Mouse (Mus musculus): ENCODE results near the gene Gm11096. TPM values are rescaled to one million over a fixed set of nuclear protein-coding genes. Genes with fewer than 3 reads are reported as not detected.
A peak's percentile ranks its signal among the peaks of the same experiment; 100 is the strongest.

The Gm11096 gene
- not detected for total RNA-seq (2021)
- long read RNA-seq, experiment 1: 0 reads
- long read RNA-seq, experiment 2: 0 reads

DNA sequence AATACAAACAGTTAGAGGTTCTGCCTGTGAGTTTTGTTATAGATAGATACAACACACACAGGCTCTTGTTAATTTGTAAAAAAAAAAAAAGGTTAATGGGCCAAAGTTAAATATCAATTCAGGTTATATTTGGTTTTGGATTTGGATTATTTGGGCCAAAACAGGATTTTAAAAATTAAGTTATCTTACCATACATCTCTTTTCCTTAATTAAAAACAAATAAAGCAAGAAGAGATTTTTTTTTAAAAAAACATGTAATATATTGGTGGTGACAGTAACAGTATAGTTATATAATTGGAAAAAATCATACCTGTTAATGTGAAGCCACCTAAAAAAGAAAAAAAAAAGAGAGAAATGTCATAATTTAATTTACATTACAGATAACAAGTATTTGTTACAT lies at the start of gene Gm11096:
TSS of gene Gm11096 (plus strand) at position 301 of the 400 bp plus-strand sequence.
- DNase-seq (ENCODE audit: low spot score in 2 of 2): no peak

DNA sequence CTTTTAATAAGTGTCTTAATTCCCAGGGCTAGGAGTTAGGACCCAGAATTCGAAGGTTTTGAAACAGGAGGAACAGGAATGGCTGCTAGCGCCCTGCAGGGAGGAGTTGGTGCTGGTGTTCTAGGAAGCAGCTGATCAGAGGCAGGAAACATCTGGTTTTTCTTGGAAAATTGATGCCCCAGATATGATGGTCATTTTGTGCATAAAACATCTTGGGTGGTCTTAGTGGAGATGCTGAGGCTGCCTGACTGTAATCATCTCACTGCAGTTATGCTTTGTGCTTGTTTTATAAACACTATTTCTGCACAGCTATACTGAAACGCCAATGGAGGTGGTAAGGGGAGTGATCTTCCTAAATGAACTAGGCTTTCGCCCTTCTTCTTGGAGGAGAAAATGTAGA lies 48.5 kb upstream of the Gm11096 start:
- no peak for DNase-seq (ENCODE audit: low spot score in 2 of 2)

DNA sequence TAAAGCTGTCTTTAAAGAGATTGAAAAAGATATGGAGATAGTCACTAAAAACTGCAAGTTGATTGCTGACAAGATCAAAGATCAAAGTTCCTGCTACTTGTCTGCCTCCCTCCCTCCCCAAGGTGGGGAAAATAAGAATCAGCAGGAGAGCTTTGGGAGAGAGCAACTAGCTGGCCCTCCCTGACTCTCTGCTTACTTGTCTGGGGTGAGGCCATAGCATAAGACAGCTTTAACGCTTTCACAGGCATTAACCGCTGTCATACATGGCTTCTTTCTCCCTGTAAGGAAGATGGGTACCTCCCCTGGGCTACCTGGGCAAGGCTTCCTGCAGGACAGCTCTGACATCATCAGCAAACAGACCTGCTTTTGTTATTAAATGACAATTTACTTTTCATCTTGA lies 47.4 kb upstream of the Gm11096 start:
- DNase-seq (ENCODE audit: low spot score in 2 of 2): no peak

DNA sequence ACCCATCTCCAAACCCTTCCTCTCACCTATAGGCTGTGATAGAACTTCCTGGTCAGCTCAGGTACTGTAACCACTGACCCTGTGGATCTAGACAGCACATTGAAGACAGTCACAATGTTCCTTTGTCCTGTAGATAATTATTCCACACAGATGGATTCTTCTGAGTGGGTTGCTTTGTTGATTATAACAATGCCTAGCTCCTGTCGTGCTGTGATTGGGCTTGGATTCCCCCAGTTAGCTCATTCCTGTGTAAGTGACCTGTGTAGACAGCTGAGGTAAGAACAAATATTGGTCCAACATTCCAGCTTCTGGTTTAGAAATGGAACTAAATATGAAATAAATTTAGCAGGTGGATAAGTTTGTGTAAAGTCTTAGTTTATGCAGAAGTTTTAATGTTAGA lies 44.1 kb upstream of the Gm11096 start:
- no peak for DNase-seq (ENCODE audit: low spot score in 2 of 2)

DNA sequence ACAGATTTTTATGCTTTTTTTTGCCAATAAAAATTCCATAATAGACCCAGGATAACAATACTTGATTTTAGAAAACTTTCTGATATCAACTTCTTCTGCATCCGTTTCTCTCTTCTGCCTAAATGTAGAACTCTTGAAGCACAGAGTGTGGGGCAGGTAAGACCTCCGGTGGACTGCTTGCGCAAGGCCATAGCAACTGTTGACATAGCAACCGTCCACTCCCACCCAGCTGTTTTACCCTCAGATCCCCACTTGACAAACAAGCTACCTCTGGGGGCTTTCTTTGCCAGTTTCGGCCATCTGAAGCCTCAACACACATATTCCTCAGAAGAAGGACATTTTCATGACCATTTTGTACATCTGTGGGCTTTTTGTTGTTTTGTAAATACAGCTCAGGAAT lies 41.2 kb upstream of the Gm11096 start:
- DNase-seq (ENCODE audit: low spot score in 2 of 2): no peak

DNA sequence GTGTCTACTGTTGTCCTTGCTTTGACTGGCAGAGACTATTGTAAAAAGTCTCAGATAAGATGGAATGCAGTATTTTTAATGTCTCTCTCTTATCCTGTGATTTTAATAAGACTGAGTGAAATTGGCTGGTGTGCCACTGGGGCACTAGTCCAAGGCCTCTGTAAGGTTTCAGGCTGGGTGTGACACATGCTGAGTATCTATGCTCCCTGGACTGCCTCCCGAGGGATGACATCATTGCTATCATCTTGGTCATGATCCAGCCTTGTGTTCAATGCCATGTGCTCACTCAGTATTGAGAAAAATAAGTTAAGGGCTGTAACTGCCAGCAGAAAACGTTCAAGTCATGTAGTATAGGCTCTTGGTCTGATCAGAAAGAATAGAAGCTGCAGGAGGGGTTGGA lies 38.9 kb upstream of the Gm11096 start:
- DNase-seq (ENCODE audit: low spot score in 2 of 2): peak; percentile 24 to 36

DNA sequence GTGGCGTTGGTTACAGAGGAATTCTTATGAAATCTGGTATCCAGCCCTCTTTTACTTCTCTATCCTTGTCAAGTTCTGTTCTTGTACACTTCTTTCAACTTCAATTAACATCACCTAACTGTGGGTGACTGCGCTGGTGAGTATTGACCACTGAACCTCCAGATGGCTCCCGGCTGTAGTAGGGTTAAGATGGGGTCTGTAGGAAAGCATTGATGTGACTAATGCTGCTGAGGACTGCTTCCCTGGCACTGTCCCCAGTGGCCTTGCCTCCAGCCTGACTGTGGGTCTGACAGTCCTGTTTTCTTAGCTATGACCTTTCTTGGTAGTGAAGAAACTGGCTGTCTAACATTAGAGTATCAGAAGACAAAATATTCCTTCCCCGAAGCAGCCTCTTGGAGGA lies 38.4 kb upstream of the Gm11096 start:
- no peak for DNase-seq (ENCODE audit: low spot score in 2 of 2)

DNA sequence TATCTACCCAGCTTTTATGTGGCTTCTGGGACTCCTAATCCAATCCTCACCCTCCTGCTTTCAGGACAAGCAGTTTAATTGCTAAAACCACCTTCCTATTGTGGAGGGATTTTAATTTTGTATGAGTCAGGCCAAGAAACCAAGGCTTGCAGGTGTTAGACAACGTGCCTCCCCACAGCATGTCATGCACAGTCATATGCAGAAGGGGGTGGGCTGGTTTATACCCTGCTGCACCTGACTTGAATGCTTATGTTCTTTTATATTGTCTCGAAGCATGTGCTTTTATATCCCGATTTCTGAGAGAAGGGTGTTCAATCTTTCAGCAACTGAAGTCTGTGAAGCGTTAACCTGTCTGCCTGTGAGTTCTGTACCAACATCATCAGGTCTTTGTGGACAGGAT lies 37.3 kb upstream of the Gm11096 start:
- DNase-seq (ENCODE audit: low spot score in 2 of 2): no peak

DNA sequence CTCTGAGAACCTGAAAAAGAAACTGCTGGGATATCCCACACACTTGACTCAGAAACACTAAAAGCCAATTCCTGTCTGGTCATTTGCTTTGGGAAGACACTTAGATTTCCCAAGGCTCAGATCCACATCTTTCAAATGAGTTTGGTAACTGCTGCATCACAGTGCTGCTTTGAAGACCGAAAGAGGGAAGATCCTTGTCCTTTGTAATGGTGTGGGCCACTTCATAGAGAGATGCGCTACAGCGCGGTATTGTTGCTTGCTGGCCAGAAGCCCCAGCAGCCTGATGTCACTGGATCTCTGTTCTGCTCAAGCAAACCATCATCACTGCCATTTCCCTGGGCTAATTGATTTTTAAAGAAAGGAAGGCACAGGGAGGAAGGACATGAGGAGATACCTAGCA lies 28.8 kb upstream of the Gm11096 start:
- DNase-seq (ENCODE audit: low spot score in 2 of 2): no peak

DNA sequence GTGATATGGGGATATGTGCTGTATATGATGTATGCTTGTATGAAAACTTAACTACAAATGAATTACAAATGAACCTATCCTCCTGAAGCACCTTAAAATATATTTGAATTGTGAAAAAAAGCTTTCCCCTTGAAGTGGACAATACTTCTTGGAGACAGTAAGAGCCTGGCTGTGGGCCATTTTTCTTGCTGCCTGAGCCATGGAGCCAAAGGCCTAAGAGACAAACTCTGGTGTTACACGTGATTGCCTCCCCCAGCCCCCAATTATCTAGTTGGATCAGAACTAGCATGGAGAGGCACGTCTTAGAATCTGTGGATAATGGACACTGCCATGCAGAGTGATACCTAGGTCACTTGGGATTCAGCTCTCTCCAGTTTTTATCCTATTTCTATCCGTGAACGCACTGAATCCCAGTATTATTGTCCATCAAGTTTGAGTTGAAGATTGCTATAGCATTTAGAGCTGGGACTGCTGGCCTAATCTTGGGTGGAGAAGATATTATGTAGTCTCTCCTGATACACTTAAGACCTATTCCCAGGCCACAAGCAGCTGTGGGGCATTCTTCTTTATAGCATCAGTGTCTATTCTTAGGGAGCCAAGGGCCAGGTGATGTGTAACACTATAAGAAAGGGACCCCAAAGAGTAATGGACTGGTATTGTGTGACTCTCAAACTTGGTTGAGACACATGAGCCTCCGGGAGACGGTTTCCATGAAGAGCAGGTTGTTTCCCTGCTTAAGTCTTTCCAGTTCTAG lies 25.0 kb upstream of the Gm11096 start:
- no peak for DNase-seq (ENCODE audit: low spot score in 2 of 2)

DNA sequence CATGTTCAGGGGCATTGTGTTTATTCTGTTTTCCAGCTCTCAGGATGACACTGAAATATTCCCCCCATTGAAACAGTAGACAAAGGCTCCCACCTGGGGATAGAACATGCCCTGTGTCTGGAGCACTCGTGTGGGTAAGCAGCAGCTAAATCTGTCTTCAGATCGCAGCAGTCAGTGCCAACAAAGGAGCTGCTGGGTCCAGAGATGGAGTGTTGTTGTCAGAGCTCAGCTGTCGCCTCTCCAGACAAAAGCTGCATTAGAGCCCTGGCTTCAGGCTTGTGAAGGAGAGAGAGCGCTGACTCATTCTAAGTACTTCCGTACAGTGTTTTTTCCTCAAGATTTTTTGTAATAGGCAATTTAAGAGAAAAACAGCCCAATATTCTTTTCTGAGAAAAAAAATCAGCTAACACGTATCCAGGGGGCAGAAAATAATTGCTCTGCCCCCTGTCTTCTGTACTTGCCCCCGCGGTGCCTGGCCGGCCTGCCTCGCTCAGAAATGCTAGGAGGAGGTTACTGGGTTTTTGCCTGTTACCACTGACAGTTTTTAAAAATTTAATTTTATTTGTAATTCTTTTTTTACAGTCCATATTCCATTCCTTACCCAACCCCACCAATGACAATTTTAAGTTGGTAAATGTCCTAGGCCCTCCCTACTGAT lies 21.6 kb upstream of the Gm11096 start:
- DNase-seq (ENCODE audit: low spot score in 2 of 2): peak; percentile 25 to 48

DNA sequence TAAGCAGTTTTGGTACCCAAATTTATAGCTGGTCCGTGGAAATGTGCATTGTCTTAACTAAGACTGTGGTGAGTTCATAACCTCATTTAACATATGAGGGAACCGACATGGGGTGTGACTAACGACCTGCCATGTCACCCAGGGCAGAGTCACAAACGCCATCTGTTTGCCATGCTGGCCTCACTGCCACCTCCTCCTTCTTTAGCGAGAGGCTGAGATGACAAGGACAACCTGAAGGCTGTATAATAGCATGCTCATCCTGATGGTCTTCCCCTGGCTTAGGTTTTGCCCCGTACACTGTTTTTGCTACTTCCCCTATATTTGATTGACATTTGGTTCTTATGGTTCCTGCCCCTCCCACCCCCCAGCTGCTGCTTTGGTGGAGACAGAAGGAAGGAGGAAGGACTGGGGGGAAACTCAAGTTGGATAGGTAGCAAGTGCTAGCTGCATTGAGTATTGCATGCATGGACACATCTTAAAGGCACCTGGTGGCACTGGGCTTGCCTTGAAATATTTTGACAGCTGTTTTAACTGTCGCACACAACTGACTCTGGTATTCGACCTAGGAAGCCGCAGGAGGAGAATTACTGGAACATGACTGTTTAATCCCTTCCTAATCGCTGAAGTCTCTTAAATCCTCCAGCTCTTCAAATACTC lies 17.2 kb upstream of the Gm11096 start:
- DNase-seq (ENCODE audit: low spot score in 2 of 2): no peak

DNA sequence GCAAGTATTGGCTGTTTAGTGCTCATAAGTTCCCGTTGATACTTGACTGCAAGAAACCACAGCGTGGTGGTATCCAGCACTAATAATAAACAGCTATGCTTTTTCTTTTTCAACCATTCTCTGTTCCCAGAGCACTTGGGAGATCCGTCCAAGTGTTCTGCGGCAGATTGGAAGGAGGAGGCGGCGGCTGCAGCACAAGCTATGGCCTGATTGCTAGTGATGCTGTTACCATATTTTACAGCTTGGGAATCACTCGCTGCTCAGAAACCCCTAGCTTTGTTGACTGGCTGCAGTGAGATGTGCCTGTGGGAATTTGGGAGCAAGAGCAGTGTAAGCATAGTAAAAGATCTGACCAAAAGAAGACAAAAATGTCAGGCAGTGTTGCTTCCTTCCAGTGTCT lies 14.3 kb upstream of the Gm11096 start:
- peak; percentile 43 to 71 for DNase-seq (ENCODE audit: low spot score in 2 of 2)

DNA sequence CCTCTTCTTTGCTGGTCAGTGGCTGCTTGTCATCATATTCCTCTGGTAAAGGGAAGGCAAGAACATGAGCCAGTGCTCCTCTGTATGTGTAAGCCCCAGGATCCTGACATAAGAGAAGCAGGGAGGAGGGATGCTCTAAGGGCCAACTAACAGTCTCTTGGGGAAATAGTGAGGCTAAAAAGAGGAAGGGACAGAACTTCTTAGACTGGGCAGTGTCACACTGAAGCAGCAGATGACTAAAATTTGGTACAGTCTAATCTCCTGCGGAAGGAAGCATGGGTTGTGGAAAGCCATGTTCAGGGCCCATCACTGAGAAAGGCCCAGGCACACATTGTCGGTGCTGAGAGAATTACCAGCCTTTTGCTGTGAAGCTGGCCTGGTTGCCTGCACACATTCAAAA lies 8.8 kb upstream of the Gm11096 start:
- DNase-seq (ENCODE audit: low spot score in 2 of 2): no peak

DNA sequence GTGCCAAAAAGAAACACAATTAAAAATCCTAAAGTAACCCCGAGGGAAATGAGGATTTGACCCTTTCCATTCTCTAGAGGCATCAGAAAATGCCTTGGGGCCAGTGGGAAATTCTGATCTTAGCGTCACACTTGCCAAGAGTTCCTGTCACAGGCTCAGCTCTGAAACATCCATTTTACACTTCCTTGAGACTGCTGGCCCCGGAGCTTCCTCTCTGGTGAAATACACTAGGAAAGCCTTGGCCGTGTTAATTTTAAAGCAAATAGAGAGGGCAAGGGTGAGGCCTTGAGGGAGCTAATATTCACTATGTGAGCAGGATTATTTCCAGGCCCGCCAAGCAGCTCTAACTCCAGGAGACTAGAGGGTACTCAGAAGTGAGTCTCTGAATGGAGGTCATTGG lies 8.4 kb upstream of the Gm11096 start:
- no peak for DNase-seq (ENCODE audit: low spot score in 2 of 2)

DNA sequence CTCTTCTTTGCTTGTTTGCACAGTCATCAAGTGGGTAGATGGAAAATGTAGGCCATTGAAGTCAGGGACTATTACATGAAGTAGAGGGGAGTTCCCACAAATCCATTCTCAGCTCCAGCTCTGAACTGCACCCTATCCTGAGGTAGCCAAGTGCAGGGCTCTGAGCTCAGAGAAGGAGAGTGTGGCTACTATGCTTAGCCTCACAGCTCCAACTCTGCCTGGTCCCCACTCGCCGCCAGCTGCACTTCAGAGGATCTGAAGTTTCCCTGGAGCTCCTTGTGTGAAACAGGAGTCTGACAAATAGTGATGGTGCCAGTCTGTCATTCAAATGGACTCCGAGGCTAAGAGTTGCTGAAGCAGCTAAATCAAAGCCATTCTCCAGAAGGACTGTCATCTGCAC lies 13.7 kb downstream of the Gm11096 start:
- no peak for DNase-seq (ENCODE audit: low spot score in 2 of 2)

DNA sequence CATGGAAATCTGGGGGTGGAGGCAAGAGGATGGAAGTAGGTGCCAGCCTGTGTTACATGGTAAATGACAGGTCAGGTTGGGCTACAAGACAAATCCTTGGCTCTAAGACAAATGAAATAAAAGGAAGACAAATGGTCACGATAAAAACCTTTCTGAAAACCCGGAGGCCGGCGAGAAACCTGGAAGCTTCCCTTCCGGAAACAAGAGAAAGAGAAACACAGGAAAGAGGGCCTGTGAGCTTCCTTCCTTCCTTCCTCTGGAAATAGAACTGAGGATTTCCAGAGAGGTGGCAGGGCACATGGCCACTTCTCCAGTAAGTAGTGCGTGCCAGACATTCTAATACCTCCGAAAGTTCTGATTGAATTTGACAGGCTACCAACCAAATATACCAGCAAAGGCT lies 14.4 kb downstream of the Gm11096 start:
- no peak for DNase-seq (ENCODE audit: low spot score in 2 of 2)

DNA sequence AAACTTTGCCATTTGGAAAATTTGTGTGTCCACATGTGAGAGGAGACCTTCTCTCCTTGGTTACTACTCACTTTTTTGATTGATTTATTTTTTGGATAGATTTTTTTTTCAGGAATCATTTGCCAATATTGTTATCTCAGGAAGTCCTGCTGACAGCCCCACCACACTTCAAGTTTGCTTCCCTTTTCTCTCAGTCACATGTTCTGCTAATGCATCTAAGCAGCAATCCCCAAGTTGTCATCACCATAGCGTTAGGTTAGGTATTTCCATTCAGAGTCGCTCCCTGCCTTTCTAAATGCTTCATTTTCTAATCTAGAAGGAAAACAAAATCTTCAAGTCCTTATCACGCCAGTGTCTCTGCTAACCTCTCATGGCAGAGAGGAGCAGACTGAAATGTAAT lies 17.8 kb downstream of the Gm11096 start:
- DNase-seq (ENCODE audit: low spot score in 2 of 2): no peak

DNA sequence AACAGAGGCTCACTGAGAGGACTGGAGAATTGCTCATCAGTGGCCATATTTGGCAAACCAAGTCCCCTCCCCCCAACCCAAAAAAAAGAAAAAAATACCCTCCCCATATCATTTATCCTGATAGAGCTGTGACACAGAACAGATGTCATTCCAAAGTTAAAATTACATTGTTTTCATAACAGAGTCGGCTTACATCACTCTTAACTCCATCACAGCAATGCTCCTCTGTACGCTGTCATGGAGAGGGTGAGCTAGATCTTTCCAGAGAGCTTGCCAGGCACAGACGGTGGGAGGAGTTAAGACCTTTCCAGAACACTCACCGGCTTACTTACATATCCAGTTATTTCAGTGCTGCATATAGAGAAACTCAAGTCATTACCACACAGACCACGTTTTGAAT lies 27.4 kb downstream of the Gm11096 start:
- DNase-seq (ENCODE audit: low spot score in 2 of 2): no peak

DNA sequence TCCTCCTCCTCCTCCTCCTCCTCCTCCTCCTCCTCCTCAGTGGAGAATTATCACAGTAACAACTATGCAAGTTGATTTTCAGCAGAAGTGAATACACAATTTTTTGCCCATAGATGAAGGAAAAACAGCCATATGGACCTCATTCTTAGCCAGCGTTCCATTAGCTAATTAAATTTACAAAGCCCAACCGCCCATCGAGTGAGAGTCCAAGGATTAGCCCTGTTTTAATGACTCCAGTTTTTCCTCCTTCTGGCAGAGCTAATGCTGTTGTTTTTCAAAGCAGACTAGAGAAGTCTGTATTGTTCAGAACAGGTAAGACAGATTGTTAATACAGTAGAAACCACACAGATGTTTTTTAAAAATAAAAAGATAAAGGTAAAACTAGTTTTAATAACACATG lies 31.8 kb downstream of the Gm11096 start:
- no peak for DNase-seq (ENCODE audit: low spot score in 2 of 2)

DNA sequence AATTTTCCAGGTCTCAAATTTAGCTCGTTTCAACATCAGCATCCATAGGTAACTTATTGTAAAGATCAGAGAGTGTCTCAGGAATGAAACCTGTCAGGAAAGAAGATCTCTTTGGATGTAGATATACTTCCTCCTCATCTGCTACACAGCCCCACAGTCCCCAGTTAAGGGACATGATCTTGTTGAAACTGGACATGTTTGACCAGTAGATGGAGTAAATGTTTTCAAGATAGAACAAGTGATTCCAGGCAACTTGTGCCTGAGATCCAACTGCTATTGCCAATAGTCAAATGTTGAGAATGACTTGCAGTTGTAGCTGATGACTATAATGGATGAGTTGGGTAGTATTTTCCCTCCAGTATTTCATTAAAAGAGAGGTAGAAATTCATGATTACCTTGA lies 35.9 kb downstream of the Gm11096 start:
- DNase-seq (ENCODE audit: low spot score in 2 of 2): no peak

DNA sequence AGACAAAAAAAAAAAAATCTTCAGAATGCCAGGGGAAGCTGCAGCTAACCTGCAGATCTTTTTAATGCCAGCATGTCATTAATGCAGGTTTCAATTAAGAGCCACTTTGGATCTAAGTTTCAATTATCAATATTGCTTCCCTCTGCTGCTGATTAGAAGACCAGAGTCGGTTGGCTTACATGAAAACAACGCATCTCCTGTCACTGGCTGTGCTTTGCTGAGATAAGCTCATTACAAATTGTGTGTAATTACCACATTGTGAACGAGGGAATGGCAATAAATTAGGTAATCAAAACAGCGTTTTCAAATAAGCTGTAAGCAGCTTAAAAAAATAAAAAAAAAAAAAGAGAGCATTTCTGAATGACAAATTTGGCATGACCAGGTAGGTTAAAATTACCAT lies 38.2 kb downstream of the Gm11096 start:
- DNase-seq (ENCODE audit: low spot score in 2 of 2): no peak

Measured in left cerebral cortex, adult 18-20 months (tissue).